Mouse (Mus musculus) cerebellum, adult 2 months (tissue): ENCODE data around the gene H2afy. TPM values are rescaled to one million over a fixed set of nuclear protein-coding genes. Genes with fewer than 3 reads are reported as not detected.

Source experiments
- DNase-seq, 2 experiments: peaks; one replicate each; pipeline ENCODE4 v3.0.0; 2021
- H3K27ac ChIP-seq: fragments of 200-500 bp; 2 replicates; pipeline ENCODE4 v1.5.1; 2012; ENCODE audit warnings: low read length, control low read depth, inconsistent platforms; ENCODE audit not compliant: insufficient read depth
- H3K27me3 ChIP-seq: fragments of 200-500 bp; 2 replicates; pipeline ENCODE4 v1.6.1; 2012; ENCODE audit warnings: inconsistent platforms, mild to moderate bottlenecking, low read length, moderate library complexity; ENCODE audit not compliant: control insufficient read depth, insufficient read depth
- H3K4me1 ChIP-seq: fragments of 200-500 bp; 2 replicates; pipeline ENCODE4 v1.6.1; 2011; ENCODE audit warnings: low read length; ENCODE audit not compliant: control insufficient read depth, insufficient read depth
- H3K4me3 ChIP-seq: fragments of 200-500 bp; replicated peaks from 2 replicates; pipeline ENCODE3; 2011; ENCODE audit warnings: mild to moderate bottlenecking, low read depth, low read length, control low read depth; ENCODE audit not compliant: insufficient read depth
- CTCF ChIP-seq: fragments of 200-500 bp; IDR thresholded peaks from 2 replicates; pipeline ENCODE4 v1.5.1; 2011; ENCODE audit warnings: low read depth, mild to moderate bottlenecking, control low read depth, low read length, moderate library complexity, borderline replicate concordance; ENCODE audit not compliant: insufficient read depth
- POLR2A ChIP-seq: fragments of 200-500 bp; IDR thresholded peaks from 2 replicates; pipeline ENCODE4 v1.6.1; 2011; ENCODE audit warnings: low read length, control low read depth, borderline replicate concordance; ENCODE audit not compliant: insufficient read depth
- WGBS: fragments of 180-500 bp; shearing (Covaris S2); methylation state at CpG from one replicate; pipeline ENCODE4 v1.1.7; 2018; 5-methylcytosine and 5-hydroxymethylcytosine counted together
- polyA plus RNA-seq: library from polyadenylated mRNA; depleted of rRNA; stranded (reverse); fragments of >200 nt; gene quantifications from 2 replicates; pipeline ENCODE4 v1.2.3, GENCODE M21; 2012

The H2afy gene
- polyA plus RNA-seq, 1 experiment: 152 TPM

GRCm38 (mm10) chr13:56071586-56072267 is 64.4 kb downstream of the H2afy start:
- no peak overlapping the region for H3K4me3 ChIP-seq
- WGBS: 8% methylated on average over 16 of the region's 16 CpGs
- no peaks in the 10 kb centered on the region for H3K27me3 ChIP-seq
- H3K27ac ChIP-seq: no peak overlapping the region
- DNase-seq: peak; percentile 74 to 75
- TF ChIP-seq CTCF (no peak), POLR2A (no peak)
- H3K4me1 ChIP-seq: peaks cover 20% of the 10 kb centered on the region

GRCm38 (mm10) chr13:56069643-56070042 is 66.5 kb downstream of the H2afy start:
- H3K4me3 ChIP-seq: no peak overlapping the region
- peaks cover 20% of the 10 kb centered on the region for H3K4me1 ChIP-seq
- TF ChIP-seq POLR2A (no peak), CTCF (no peak)
- H3K27ac ChIP-seq: no peak overlapping the region
- no peak for DNase-seq
- WGBS: 90% methylated on average over 6 of the region's 6 CpGs
- H3K27me3 ChIP-seq: no peaks in the 10 kb centered on the region

- no peak for DNase-seq
- WGBS: 73% methylated on average over 4 of the region's 4 CpGs
Measured at GRCm38 (mm10) chr13:56068517-56068916, 67.6 kb downstream of the H2afy start.

GRCm38 (mm10) chr13:56066904-56067303 is 69.3 kb downstream of the H2afy start:
- Histone ChIP-seq H3K4me3 (no peak overlapping the region), H3K27ac (no peak overlapping the region), H3K27me3 (no peaks in the 10 kb centered on the region), H3K4me1 (peaks cover 8% of the 10 kb centered on the region)
- TF ChIP-seq POLR2A: no peak
- TF ChIP-seq CTCF: no peak
- no peak for DNase-seq
- 91% methylated on average over 2 of the region's 2 CpGs for WGBS

More at GRCm38 (mm10) chr13:56068517-56068916, 67.6 kb downstream of the H2afy start:
- H3K27me3 ChIP-seq: no peaks in the 10 kb centered on the region
- TF ChIP-seq CTCF: no peak
- no peak for TF ChIP-seq POLR2A
- no peak overlapping the region for H3K27ac ChIP-seq
- H3K4me1 ChIP-seq: peaks cover 20% of the 10 kb centered on the region
- no peak overlapping the region for H3K4me3 ChIP-seq

GRCm38 (mm10) chr13:56066152-56066551 is 70.0 kb downstream of the H2afy start:
- TF ChIP-seq CTCF: no peak
- no peak for TF ChIP-seq POLR2A
- H3K4me1 ChIP-seq: peaks cover under 1% of the 10 kb centered on the region; the same call in 1 of the 2 replicates
- no peak for DNase-seq
- H3K4me3 ChIP-seq: no peak overlapping the region
- WGBS: 81% methylated on average over 21 of the region's 21 CpGs
- no peak overlapping the region for H3K27ac ChIP-seq
- H3K27me3 ChIP-seq: no peaks in the 10 kb centered on the region

- WGBS: 26% methylated on average over 8 of the region's 8 CpGs
- no peaks in the 10 kb centered on the region for H3K4me1 ChIP-seq
- no peaks in the 10 kb centered on the region; the same call in 1 of the 2 replicates for H3K27me3 ChIP-seq
- H3K4me3 ChIP-seq: no peak overlapping the region
- DNase-seq: no peak
- TF ChIP-seq POLR2A: no peak
- TF ChIP-seq CTCF: no peak
- no peak overlapping the region for H3K27ac ChIP-seq
Measured at GRCm38 (mm10) chr13:56057761-56058160, 78.4 kb downstream of the H2afy start.

- no peak for DNase-seq
- WGBS: 89% methylated on average over 5 of the region's 5 CpGs
- Histone ChIP-seq H3K27ac (no peak overlapping the region), H3K27me3 (no peaks in the 10 kb centered on the region; the same call in none of the 2 replicates), H3K4me1 (no peaks in the 10 kb centered on the region), H3K4me3 (no peak overlapping the region)
- TF ChIP-seq CTCF (no peak), POLR2A (no peak)
Measured at GRCm38 (mm10) chr13:56055720-56056119, 80.4 kb downstream of the H2afy start.

GRCm38 (mm10) chr13:56054089-56054488 is 82.1 kb downstream of the H2afy start:
- TF ChIP-seq POLR2A (no peak), CTCF (no peak)
- no peaks in the 10 kb centered on the region; the same call in none of the 2 replicates for H3K27me3 ChIP-seq
- WGBS: 76% methylated on average over 6 of the region's 6 CpGs
- no peaks in the 10 kb centered on the region for H3K4me1 ChIP-seq
- DNase-seq: no peak
- H3K4me3 ChIP-seq: no peak overlapping the region
- no peak overlapping the region for H3K27ac ChIP-seq
